Mouse (Mus musculus) ZHBTc4 (cell line): ENCODE measurements around the gene Olfr1246.
A peak's percentile ranks its signal among the peaks of the same experiment; 100 is the strongest.
"Not testable (repeated sequence)": the region's sequence is repeated elsewhere in the genome, so short reads cannot be mapped to it uniquely, and the experiment has no call there.

Experiments
- DNase-seq: peaks from one replicate; pipeline ENCODE4 v3.0.0-alpha.2; 2011; ENCODE audit warnings: low read depth, low spot score

Gene Olfr1246

GRCm38 (mm10) chr2:89593057-89593456, at the start of gene Olfr1246:
TSS of gene Olfr1246 (minus strand) at chr2:89593157.
- DNase-seq: no peak

GRCm38 (mm10) chr2:89634883-89635282, 41.9 kb upstream of the Olfr1246 start, which contains the start of gene Olfr1249:
TSS of gene Olfr1249 (minus strand) at chr2:89634983.
- no peak for DNase-seq

GRCm38 (mm10) chr2:89618145-89618544, 25.2 kb upstream of the Olfr1246 start, which contains the start of gene Olfr1248:
TSS of gene Olfr1248 (minus strand) at chr2:89618245.
- not testable (repeated sequence) for DNase-seq

- no peak for DNase-seq
Observed at GRCm38 (mm10) chr2:89614030-89614429, 21.1 kb upstream of the Olfr1246 start, which contains the start of gene Olfr1247. TSS of gene Olfr1247 (minus strand) at chr2:89614130.

- no peak for DNase-seq
Observed at GRCm38 (mm10) chr2:89578347-89578746, 14.6 kb downstream of the Olfr1246 start, which contains the start of gene Olfr1245. TSS of gene Olfr1245 (minus strand) at chr2:89578447.

GRCm38 (mm10) chr2:89562706-89563105, 30.3 kb downstream of the Olfr1246 start:
- peak; percentile 71 for DNase-seq

- DNase-seq: no peak
Observed at GRCm38 (mm10) chr2:89544516-89544915, 48.4 kb downstream of the Olfr1246 start.

GRCm38 (mm10) chr2:89539923-89540322, 53.0 kb downstream of the Olfr1246 start:
- no peak for DNase-seq
